Mouse (Mus musculus) kidney, postnatal 10 days (tissue): ENCODE data around the gene Tmpo.

ENCODE experiments used
- DNase-seq: peaks from one replicate; pipeline ENCODE4 v3.0.0; 2021; ENCODE audit warnings: mixed read lengths

Gene Tmpo

GRCm38 (mm10) chr10:91156338-91156737 is 24.8 kb downstream of the Tmpo start:
- no peak for DNase-seq

GRCm38 (mm10) chr10:91153894-91154503 is 27.1 kb downstream of the Tmpo start:
- no peak for DNase-seq

DNA sequence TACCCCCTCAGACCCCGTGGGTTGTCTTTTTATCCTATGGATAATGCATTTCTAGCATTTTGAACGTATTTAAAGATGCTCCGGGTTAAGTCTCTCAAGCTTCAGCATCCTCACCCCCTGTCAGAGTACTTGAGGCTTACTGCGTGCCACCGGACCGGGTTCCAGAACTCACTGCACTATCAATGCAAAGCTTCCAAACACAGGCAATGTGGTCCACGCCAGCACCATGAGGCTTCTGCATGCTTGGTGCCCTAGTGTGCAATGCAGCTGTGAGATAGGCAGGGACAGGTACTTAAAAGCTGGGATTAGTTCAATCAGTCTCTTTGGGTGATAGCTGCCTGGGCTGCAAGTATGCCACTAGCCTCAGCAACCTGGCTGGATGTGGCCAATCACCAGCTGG is 35.7 kb downstream of the Tmpo start:
- DNase-seq: no peak

DNA sequence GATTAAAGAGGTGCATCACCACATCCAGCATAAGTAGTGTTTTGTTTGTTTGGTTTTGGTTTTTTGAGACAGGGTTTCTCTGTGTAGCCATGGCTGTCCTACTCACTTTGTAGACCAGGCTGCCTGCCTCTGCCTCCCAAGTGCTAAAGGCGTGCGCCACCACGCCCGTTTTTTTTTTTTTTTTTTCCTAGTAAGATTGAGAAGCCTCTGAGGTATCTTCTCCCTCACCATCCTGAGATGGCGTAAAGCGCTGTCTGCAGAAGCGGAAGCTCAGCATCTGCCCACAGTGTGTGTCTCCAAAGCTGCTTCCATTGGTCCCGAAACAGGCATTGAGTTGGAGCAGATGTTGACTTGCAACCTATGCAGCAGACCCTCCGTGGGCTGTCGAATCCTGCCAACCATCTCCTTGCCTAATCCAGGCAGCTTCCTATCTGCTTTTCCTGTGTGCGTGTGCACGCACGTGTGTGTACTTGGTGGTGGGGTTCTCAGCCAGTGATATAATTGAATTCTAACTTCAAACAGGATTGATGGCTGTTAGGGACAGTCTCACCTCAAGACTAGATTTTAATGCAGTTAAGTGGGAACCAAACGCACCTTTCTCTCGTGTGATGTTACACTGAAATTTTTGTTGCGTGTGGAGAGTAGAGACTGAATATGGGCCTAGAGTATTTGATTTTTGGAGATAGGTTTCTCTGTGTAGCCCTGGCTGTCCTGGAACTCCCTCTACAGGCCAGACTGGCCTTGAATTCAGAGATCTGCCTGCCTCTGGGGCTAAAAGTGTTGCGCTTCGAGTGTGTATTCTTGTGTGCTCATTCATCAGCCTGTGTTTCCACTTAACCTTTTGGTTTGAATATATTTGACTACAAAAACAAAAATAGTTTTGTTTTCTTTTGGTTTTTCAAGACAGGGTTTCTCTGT is 37.5 kb downstream of the Tmpo start:
- no peak for DNase-seq

DNA sequence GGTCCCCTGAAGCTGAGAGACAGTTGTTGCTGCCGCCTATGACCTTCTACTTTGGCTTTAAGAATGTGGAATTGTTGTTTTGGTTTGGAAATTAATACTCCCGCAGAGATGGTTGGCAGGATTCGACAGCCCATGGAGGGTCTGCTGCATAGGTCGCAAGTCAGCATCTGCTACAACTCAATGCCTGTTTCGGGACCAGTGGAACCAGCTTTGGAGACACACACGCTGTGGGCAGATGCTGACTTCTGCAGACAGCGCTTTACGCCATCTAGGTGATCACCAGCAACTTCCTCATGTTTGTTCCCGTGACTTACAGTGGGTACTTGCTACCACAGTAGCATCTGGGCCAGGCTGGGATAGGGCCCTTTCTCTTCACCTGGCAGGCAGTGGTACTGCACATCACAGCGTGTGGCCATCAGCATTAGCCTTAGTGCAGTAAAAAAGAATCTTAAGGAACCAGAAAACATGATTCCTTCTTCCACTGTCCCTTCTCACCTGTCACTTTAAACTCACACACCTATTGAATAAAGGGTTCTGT is 38.4 kb downstream of the Tmpo start:
- DNase-seq: no peak

DNA sequence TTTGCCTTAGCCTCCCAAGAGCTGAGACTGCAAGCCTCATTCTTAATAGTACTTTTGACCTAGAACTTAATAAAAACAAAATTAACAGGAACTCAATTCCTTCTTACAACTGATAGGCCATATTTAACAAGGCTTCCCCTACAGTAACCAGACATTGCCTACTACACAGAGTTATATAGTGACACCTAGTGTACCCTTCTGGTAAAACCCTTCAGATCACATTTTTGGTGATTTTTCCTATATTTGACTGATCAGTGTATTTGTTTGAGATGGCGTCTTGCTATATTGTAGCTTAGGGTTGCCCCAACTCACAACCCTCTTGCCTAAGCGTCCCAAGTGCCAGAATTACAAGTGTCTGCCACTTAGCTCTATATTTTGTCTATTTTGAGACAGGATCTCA is 39.6 kb downstream of the Tmpo start:
- no peak for DNase-seq

DNA sequence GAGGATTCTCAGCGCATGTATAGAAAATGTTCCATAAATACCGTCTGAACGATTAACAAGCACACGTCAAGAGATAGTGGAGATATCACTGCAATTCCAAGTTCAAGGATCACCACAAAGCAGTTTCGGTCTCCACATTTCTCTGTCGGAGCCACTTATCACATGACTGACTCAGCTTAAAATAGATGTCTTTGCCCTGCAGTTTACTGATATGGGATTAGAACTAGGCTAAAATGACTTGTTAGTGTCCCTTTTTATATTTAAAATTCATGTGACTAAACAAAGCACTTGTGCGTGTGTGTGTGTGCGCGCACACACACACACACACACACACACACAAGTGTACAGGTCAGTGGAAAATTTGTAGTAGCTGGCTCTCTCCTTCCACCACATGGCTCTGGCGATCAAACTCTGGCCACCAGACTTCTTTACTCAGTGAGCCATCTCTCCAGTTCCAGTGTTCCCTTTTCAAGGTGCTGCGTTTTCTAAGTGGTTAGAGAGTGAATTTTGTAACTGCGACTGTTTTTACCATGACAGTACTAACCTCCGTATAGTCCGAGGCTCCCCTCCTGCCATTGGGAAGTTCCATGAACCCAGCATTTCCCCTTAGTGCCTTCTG is 41.9 kb downstream of the Tmpo start:
- DNase-seq: no peak

GRCm38 (mm10) chr10:91138317-91138716 is 42.8 kb downstream of the Tmpo start:
- no peak for DNase-seq

- no peak for DNase-seq
Observed at GRCm38 (mm10) chr10:91137400-91137799, 43.7 kb downstream of the Tmpo start.

- no peak for DNase-seq
Observed at GRCm38 (mm10) chr10:91135302-91135972, 45.7 kb downstream of the Tmpo start.

DNA sequence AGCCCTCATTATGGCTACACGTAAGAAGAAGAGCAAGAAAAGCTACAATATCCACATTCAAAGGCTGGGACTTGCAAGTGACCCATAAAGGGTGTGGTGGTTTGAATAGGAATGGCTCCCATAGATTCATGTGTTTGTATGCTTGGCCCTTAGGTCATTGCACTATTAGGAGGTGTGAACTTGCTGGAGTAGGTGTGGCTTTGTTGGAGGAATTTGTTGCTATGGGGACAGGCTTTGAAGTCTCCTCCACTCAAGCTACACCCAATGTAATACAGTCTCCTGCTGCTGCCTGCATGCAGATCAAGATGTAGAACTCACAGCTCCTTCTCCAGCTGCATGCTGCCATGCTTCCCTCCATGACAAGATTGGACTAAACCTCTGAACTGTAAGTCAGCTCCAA is 49.5 kb downstream of the Tmpo start:
- DNase-seq: no peak

GRCm38 (mm10) chr10:91130792-91131191 is 50.3 kb downstream of the Tmpo start:
- no peak for DNase-seq

DNA sequence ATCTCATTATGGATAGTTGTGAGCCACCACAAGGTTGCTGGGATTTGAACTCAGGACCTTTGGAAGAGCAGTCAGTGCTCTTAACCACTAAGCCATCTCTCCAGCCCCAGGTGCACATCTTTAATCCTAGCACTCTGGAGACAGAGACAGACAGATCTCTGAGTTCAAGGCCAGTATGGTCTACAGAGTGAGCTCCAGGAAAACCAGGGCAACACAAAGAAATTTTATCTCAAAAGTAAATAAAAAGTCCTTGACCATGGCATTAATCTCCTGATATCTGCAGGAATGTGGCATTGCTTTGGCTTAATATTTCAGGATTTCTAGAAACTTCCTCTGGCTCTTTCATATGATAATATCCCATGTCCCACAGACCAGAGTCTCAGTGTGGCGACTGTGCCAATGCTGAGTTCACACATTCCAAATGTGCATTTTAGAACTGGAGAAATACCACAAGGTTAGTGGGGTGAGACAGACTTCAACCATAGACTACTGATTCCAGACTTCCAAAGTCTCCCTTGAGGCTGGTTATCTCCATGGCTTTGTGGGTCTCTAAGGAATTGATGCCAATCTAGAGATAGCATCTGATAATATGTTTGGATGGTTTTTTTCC is 52.5 kb downstream of the Tmpo start:
- DNase-seq: peak; percentile 48

DNA sequence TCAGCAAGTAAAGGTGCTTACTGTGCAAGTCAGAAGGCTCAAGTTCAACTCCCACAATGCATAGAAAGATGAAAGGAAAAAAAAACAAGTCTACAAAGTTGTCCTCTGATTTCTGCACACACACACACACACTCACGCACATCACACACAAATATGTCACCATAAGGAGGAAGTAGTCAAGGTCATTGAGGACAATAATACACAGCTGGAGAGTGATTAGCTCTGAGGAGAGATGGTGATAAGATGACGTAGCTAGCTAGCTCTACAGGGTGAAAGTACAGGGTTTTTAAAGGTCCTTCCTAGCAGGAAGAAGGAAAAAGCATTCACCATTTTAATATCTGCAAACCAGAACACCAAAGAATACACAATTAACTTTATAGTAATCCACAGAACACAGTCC is 53.7 kb downstream of the Tmpo start:
- no peak for DNase-seq

DNA sequence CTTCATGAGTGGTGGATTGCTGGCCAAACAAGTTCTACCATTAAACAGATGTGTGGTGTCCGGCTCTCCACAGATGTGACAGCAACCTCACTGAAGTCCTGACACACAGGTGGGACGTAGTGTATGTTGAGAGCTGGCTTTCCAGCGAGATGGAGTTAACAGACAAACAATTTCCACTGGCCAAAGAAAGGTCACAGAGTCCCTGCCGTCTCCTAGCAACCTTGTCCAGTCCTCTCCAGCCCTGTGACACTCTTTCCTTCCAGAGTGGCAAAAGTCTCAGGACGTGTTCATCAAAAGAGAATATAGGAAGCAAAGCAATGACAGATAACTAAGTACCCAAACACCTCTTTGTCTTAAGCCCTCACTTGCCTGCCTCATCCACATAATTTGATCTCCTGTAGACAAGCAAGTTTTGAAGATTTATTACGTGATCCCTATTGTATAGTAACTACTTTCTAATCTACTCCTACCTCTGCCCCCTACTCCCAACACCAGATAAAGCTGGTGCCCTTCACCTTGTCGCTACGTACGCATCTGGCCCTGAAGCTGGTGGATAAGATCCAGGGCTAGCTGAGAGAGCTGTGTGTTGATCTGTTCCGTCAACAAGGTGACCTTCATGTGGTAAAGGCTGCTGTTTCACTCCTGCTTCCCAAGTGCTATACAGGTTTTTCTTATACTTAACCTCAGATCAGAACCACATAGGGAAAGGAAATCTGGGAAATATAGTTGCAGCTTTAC is 54.3 kb downstream of the Tmpo start:
- DNase-seq: peak; percentile 30

DNA sequence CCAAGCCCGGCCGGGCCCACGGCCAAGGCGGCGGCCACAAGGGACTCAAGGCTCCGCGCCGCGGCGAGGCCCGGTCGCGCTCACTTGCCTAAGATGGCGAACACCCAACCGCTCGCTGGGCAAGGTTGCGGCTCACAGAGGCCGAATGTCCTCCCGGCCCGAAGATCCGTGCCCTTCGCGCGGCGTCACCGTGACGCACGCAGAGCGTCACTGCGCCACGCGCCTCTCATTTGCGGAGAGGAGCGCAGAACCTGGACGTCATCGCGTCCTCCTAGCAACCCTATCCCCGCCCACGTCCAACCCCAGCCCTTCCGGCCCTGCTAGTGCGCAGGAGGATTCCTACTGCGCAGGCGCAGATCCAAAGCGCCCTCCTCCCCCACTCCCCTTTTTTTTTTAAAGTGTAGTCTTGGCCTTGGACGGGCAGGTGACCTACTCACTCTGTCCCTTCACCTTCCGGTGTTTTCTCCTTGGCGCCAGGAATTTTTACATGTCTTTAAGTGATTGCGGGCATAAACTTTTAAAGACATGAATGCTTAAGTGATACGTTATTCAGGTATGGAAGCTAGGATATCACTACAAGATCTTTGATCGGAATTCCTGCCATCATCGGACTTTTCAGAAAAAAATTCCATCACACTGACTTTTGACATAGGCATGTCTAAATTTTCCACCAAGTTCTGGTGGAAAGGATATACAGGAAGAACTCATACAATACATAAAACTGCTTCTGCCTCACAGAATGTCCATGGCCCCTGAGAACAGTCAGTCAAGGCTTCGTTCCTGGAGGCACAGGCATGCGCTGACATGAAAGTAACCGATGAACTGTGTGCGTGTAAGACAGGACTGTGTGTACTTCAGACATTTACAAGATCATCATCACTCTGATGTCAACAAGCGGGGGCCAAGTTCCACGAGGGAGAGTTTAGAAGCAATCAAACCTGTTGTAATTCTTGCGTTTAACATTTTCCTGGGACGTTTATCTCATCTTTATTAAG is 57.0 kb downstream of the Tmpo start, which contains the start of gene Slc25a3:
Slc25a3 (minus strand) TSS at position 232 of the 995 bp plus-strand sequence.
- peak; percentile 99 for DNase-seq

- peak; percentile 66 for DNase-seq
Observed at GRCm38 (mm10) chr10:91123281-91123827, 57.8 kb downstream of the Tmpo start.

GRCm38 (mm10) chr10:91122646-91123045 is 58.5 kb downstream of the Tmpo start:
- DNase-seq: no peak

- no peak for DNase-seq
Observed at GRCm38 (mm10) chr10:91116958-91117357, 64.2 kb downstream of the Tmpo start.

- DNase-seq: no peak
Observed at GRCm38 (mm10) chr10:91109841-91110240, 71.3 kb downstream of the Tmpo start.
